Mouse (Mus musculus) gastrocnemius, adult 18-20 months (tissue): ENCODE results near the gene Mrrf. TPM values are rescaled to one million over a fixed set of nuclear protein-coding genes. Genes with fewer than 3 reads are reported as not detected.

ENCODE experiments used
- DNase-seq: peaks from one replicate; pipeline ENCODE4 v3.0.0; 2021; ENCODE audit warnings: low spot score
- long read RNA-seq, 2 experiments: library from polyadenylated mRNA; stranded (forward); transcript quantifications; one replicate each; pipeline ENCODE4 v2.0.0; 2021
- total RNA-seq, 2 experiments: library from RNA; stranded (reverse); gene quantifications; 2 replicates each; pipeline ENCODE4 v1.2.3; 2021

The Mrrf gene
- 10 to 100 TPM; 12.9 to 14.8 TPM for total RNA-seq
- long read RNA-seq, experiment 1, transcript Mrrf-201 (7 exons, 2,623 nt), result major isoform, 22 of 27 reads
- long read RNA-seq, experiment 1, partial matches to known transcripts, result 2 of 27 reads
- long read RNA-seq, experiment 1, other reads (novel, unspliced or antisense), result 3 of 27 reads
- long read RNA-seq, experiment 2, transcript Mrrf-201 (7 exons, 2,623 nt), result major isoform, 15 of 19 reads
- long read RNA-seq, experiment 2, partial matches to known transcripts, result 2 of 19 reads
- long read RNA-seq, experiment 2, other reads (novel, unspliced or antisense), result 2 of 19 reads

- DNase-seq, result peak; percentile 91
These were observed at the start of gene Mrrf, which contains the start of gene Rbm18 for GRCm38 (mm10) chr2:36136300-36136941. TSS of gene Mrrf (plus strand) at chr2:36136389. TSS of gene Rbm18 (minus strand) at chr2:36136773.

- no peak for DNase-seq
These were observed 47.0 kb upstream of the Mrrf start for GRCm38 (mm10) chr2:36089190-36089589.

GRCm38 (mm10) chr2:36090853-36091741 lies 45.1 kb upstream of the Mrrf start:
- peak; percentile 24 for DNase-seq

GRCm38 (mm10) chr2:36092748-36093147 lies 43.4 kb upstream of the Mrrf start:
- DNase-seq, result no peak

- no peak for DNase-seq
These were observed 42.9 kb upstream of the Mrrf start for GRCm38 (mm10) chr2:36093301-36093700.

- DNase-seq, result no peak
These were observed 42.2 kb upstream of the Mrrf start for GRCm38 (mm10) chr2:36093914-36094475.

- no peak for DNase-seq
These were observed 38.9 kb upstream of the Mrrf start for GRCm38 (mm10) chr2:36097129-36097815.

- DNase-seq, result no peak
These were observed 38.2 kb upstream of the Mrrf start for GRCm38 (mm10) chr2:36098021-36098420.

GRCm38 (mm10) chr2:36099739-36100138 lies 36.5 kb upstream of the Mrrf start:
- DNase-seq, result no peak

GRCm38 (mm10) chr2:36101866-36102558 lies 34.2 kb upstream of the Mrrf start:
- DNase-seq, result no peak

- no peak for DNase-seq
These were observed 33.6 kb upstream of the Mrrf start for GRCm38 (mm10) chr2:36102559-36102946.

- no peak for DNase-seq
These were observed 33.1 kb upstream of the Mrrf start for GRCm38 (mm10) chr2:36103069-36103554.

- peak; percentile 4 for DNase-seq
These were observed 32.4 kb upstream of the Mrrf start for GRCm38 (mm10) chr2:36103555-36104367.

GRCm38 (mm10) chr2:36104436-36104955 lies 31.7 kb upstream of the Mrrf start:
- no peak for DNase-seq

- no peak for DNase-seq
These were observed 31.0 kb upstream of the Mrrf start, which contains the start of gene Lhx6 for GRCm38 (mm10) chr2:36104956-36105741. TSS of gene Lhx6 (minus strand) at chr2:36105408.

GRCm38 (mm10) chr2:36108615-36109014 lies 27.6 kb upstream of the Mrrf start:
- DNase-seq, result no peak

GRCm38 (mm10) chr2:36112632-36113031 lies 23.6 kb upstream of the Mrrf start:
- DNase-seq, result no peak

GRCm38 (mm10) chr2:36126795-36127429 lies 9.3 kb upstream of the Mrrf start:
- DNase-seq, result no peak
